Mouse (Mus musculus) thymus, postnatal 4 days (tissue): ENCODE data around the gene Slc22a2.
"Not testable (repeated sequence)": the region's sequence is repeated elsewhere in the genome, so short reads cannot be mapped to it uniquely, and the experiment has no call there.

Experiments used
- DNase-seq: peaks from one replicate; pipeline ENCODE4 v3.0.0; 2021

Slc22a2 gene

GRCm38 (mm10) chr17:12631771-12632600, 48.1 kb downstream of the Slc22a2 start:
- DNase-seq, result no peak

GRCm38 (mm10) chr17:12634814-12635213, 50.9 kb downstream of the Slc22a2 start:
- DNase-seq, result no peak

- DNase-seq, result no peak
Observed at GRCm38 (mm10) chr17:12639585-12639984, 55.7 kb downstream of the Slc22a2 start.

DNA sequence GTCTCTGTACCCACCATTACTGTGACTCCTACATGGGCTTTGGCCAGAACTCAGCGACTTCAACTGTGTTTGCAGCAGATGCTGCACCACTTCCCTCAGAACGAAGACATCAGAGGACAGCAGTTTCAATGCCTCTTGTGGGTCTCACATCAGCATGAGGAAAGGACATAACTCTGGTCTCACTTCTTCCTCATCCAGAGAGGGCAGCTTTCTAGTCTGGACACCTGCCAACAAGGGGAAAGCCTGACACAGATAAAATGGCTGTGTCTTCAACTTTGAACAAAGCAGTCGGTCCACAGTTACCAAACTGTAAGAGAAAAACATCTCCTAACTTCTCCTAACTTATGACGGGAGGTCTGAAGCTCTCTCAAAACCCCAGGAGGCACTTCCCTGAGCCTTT, 57.2 kb downstream of the Slc22a2 start:
- DNase-seq, result no peak

DNA sequence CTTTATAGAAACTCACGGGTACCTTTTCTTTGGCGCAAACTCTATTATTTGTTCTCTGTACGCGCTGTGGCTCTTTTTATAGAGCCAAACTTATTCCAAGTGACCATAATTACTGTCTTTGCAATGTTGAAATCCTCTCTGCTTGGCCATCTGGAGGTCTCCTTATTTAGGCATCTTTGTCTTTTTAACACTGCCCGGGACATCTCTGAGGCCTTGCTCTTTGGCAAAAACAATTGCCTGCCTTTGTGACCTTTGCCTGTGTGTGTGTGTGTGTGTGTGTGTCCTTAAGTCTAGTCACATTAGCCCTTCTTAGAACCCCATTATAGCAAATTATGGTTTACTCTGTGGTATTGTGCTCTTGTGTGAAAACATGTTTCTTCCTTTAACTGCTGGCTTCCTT, 61.5 kb downstream of the Slc22a2 start:
- no peak for DNase-seq

GRCm38 (mm10) chr17:12652604-12653003, 68.7 kb downstream of the Slc22a2 start:
- DNase-seq, result no peak

GRCm38 (mm10) chr17:12654061-12654460, 70.1 kb downstream of the Slc22a2 start:
- no peak for DNase-seq

DNA sequence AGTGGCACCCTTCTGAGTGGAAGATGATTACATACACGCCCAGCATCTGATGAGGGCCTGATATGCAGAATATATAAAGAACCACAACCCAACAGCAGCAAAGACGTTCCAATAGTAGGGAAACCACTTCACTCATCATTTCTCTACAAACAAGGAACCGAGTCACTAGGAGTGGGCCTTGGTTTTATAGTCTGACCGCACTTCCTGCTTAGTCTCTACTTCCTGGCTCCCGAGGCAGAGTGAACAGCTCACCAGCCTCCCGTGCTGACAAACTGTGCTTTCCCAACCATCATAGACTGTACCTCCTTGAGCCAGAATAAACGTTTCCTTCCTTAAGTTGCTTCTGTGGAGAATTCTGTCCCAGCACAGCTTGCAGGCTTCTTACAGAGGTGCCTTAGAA, 71.9 kb downstream of the Slc22a2 start:
- peak; percentile 37 for DNase-seq

- DNase-seq, result no peak
Observed at GRCm38 (mm10) chr17:12658784-12659183, 74.9 kb downstream of the Slc22a2 start.

- no peak for DNase-seq
Observed at GRCm38 (mm10) chr17:12659233-12659632, 75.3 kb downstream of the Slc22a2 start.

GRCm38 (mm10) chr17:12660572-12661260, 76.8 kb downstream of the Slc22a2 start:
- no peak for DNase-seq

GRCm38 (mm10) chr17:12664156-12664555, 80.2 kb downstream of the Slc22a2 start:
- DNase-seq, result no peak

GRCm38 (mm10) chr17:12668478-12669362, 84.8 kb downstream of the Slc22a2 start:
- DNase-seq, result no peak

DNA sequence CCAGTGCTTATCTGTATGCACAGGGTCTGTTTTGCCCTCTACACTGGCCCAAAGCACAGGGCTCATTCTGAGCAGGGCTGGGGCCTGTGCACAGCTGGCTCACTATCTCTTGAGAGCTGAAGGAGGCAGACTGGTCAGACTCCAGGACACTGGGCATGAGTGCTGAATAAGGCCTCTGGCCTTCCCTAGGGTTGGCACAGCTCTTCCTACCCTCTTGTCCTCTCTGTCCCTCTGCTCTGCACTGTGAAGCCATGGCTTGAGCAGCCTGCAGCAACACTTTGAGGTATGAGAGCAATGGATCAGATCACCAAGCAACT, 85.4 kb downstream of the Slc22a2 start:
- DNase-seq, result no peak

DNA sequence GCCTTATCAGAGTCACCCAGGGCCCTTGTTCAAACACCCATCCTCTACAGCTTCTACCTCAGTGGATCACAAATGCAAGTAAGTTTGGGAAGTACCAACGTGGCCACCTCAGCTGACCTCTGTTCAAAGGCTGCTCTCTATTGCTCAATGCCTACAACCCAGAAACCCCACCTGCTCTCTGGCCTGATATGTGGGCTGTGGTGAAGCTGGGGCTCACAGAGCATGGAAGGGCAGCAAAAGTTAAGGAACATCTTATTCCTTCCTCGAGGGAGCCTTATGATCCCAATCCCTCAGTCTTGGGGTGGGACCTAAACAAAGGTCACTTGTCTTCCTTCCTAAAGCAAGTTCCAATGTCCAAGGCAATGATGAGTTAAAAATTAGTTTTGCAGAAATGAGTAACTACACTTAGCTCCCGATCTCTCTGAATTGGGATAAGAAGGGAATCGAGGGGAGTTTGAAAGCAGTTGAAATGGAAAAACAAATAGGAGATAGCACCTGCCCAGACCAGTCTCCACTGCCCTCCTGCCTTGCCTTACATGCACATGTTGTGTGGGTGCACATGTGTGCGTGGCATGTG, 87.2 kb downstream of the Slc22a2 start:
- no peak for DNase-seq

DNA sequence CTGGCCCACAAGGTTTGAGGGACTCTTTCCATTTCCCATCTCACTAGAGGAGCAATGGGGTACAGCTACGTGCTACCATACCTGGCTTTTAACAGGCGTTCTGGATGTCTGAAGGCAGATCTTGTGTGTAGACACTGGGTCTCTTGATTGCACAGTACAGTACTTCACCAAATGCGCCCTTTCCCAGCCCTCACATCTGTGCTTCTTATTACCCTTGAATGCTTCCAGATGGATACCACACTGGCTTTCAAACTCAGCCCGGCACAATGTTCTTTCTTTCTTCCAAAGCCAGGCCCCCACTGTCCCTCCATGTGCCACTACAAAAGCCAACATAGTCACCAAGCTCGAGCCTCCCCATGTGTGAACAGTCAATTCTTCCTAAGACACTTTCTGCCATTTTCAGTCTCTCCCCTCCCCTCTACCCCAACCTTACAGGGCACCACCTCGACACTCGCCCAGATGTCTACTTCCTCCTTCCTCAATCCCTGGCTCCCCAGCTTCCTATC, 88.4 kb downstream of the Slc22a2 start:
- no peak for DNase-seq

GRCm38 (mm10) chr17:12673871-12674270, 89.9 kb downstream of the Slc22a2 start:
- DNase-seq, result no peak

- not testable (repeated sequence) for DNase-seq
Observed at GRCm38 (mm10) chr17:12674980-12675379, 91.0 kb downstream of the Slc22a2 start.

GRCm38 (mm10) chr17:12675646-12676045, 91.7 kb downstream of the Slc22a2 start, which contains the start of gene Slc22a1:
Gene Slc22a1, minus strand, starts transcription at chr17:12675829.
- no peak for DNase-seq

DNA sequence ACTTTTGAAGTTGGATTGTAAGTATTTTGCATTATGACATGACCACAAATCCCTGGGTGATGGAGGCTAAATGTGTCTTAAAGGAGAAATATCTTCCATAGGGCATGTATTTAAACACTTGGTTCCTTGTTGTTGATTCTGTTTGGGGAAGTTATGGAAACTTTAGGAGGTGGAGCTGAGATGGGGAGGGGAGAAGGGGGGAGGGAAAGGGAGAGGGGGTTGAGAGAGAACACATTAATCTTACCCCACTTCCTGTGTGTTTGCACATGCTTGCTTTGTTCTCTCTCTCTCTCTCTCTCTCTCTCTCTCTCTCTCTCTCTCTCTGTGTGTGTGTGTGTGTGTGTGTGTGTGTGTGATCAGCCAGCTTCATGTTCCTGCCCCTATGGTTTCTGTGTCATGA, 93.2 kb downstream of the Slc22a2 start:
- DNase-seq, result no peak
